Mouse (Mus musculus) stomach, postnatal 0 days (tissue): ENCODE data around the gene Nelfb.

Experiments
- CTCF ChIP-seq: IDR thresholded peaks from 2 replicates; pipeline ENCODE4 v1.5.1; 2016; ENCODE audit warnings: antibody characterized with exemption, low read depth, mild to moderate bottlenecking, moderate library complexity
- EP300 ChIP-seq: optimal IDR thresholded peaks from 2 replicates; pipeline ENCODE3; 2016; ENCODE audit warnings: antibody characterized with exemption

- TF ChIP-seq CTCF: no peak
- TF ChIP-seq EP300: no peak
Observed at GRCm38 (mm10) chr2:25156177-25156576, 55.1 kb downstream of the Nelfb start.
